Mouse (Mus musculus) thymus, postnatal 4 days (tissue): ENCODE measurements around the gene Sh3bp4.

ENCODE experiments used
- DNase-seq: peaks from one replicate; pipeline ENCODE4 v3.0.0; 2021

Gene Sh3bp4

GRCm38 (mm10) chr1:89071371-89072142, 1.3 kb downstream of the Sh3bp4 start:
- no peak for DNase-seq

- DNase-seq = no peak
These were observed 2.2 kb downstream of the Sh3bp4 start for GRCm38 (mm10) chr1:89072143-89072990.

- DNase-seq = no peak
These were observed 3.2 kb downstream of the Sh3bp4 start for GRCm38 (mm10) chr1:89073291-89073846.

- DNase-seq = no peak
These were observed 4.5 kb downstream of the Sh3bp4 start for GRCm38 (mm10) chr1:89074678-89075077.

- no peak for DNase-seq
These were observed 4.9 kb downstream of the Sh3bp4 start for GRCm38 (mm10) chr1:89075120-89075519.

GRCm38 (mm10) chr1:89076777-89077176, 6.6 kb downstream of the Sh3bp4 start:
- no peak for DNase-seq

GRCm38 (mm10) chr1:89078240-89078639, 8.0 kb downstream of the Sh3bp4 start:
- DNase-seq = no peak

GRCm38 (mm10) chr1:89078730-89079129, 8.5 kb downstream of the Sh3bp4 start:
- no peak for DNase-seq

- DNase-seq = no peak
These were observed 9.0 kb downstream of the Sh3bp4 start for GRCm38 (mm10) chr1:89079239-89079638.

- no peak for DNase-seq
These were observed 10.2 kb downstream of the Sh3bp4 start for GRCm38 (mm10) chr1:89080371-89080770.

GRCm38 (mm10) chr1:89080795-89081194, 10.6 kb downstream of the Sh3bp4 start:
- DNase-seq = no peak

GRCm38 (mm10) chr1:89081371-89081770, 11.2 kb downstream of the Sh3bp4 start:
- no peak for DNase-seq

GRCm38 (mm10) chr1:89082171-89082882, 12.1 kb downstream of the Sh3bp4 start:
- DNase-seq = no peak

GRCm38 (mm10) chr1:89086575-89087153, 16.4 kb downstream of the Sh3bp4 start:
- DNase-seq = no peak

GRCm38 (mm10) chr1:89088144-89088543, 17.9 kb downstream of the Sh3bp4 start:
- DNase-seq = no peak

GRCm38 (mm10) chr1:89088748-89089288, 18.6 kb downstream of the Sh3bp4 start:
- no peak for DNase-seq

- DNase-seq = peak; percentile 33
These were observed 19.8 kb downstream of the Sh3bp4 start for GRCm38 (mm10) chr1:89089821-89090600.

- DNase-seq = no peak
These were observed 20.5 kb downstream of the Sh3bp4 start for GRCm38 (mm10) chr1:89090676-89091075.

- no peak for DNase-seq
These were observed 21.8 kb downstream of the Sh3bp4 start for GRCm38 (mm10) chr1:89092019-89092418.

- peak; percentile 62 for DNase-seq
These were observed 22.3 kb downstream of the Sh3bp4 start for GRCm38 (mm10) chr1:89092442-89092991.

GRCm38 (mm10) chr1:89093696-89094095, 23.5 kb downstream of the Sh3bp4 start:
- DNase-seq = no peak
